Mouse (Mus musculus): ENCODE data around the gene Nap1l4. TPM values are rescaled to one million over a fixed set of nuclear protein-coding genes. Genes with fewer than 3 reads are reported as not detected.

The Nap1l4 gene
- total and polyA plus RNA-seq, 3 experiments: 98.4 to 197 (median 168) TPM

GRCm38 (mm10) chr7:143506271-143506670 lies 42.6 kb downstream of the Nap1l4 start:
- WGBS: 67% methylated on average over 7 of the region's 7 CpGs
- Histone ChIP-seq H3K79me2 (replicated peaks; ENCODE audit: control insufficient read depth, insufficient read depth, low read length) (no peaks in the 10 kb centered on the region), H3K4me3 (no peak overlapping the region), H3K36me3 (ENCODE audit: control insufficient read depth, insufficient read depth, low read length) (no peaks in the 10 kb centered on the region), H3K27ac (no peak overlapping the region), H3K27me3 (ENCODE audit: control insufficient read depth, insufficient read depth, low read length) (peaks cover 7% of the 10 kb centered on the region), H3K4me1 (ENCODE audit: control insufficient read depth, insufficient read depth, low read length) (peaks cover 2% of the 10 kb centered on the region), H3K9ac (ENCODE audit: low read depth, low read length) (no peak overlapping the region)
- intact Hi-C loops (cut with DNase I): loop anchor here (1.0 to 5.0 kb wide), 2 partner anchors 26 to 34 kb away; partner anchors contain the start of gene Slc22a18
- DNase-seq: no peak
- TF ChIP-seq CTCF (IDR thresholded peaks at IDR 0.05) (no peak), POLR2A (IDR thresholded peaks at IDR 0.05; ENCODE audit: insufficient read depth, low read depth, low read length) (no peak), EP300 (IDR thresholded peaks at IDR 0.05; ENCODE audit: insufficient read depth, low read depth, low read length) (no peak)

- 26% methylated on average over 11 of the region's 11 CpGs for WGBS
- peaks cover 7% of the 10 kb centered on the region for H3K27me3 ChIP-seq (ENCODE audit: control insufficient read depth, insufficient read depth, low read length)
- TF ChIP-seq POLR2A (IDR thresholded peaks at IDR 0.05; ENCODE audit: insufficient read depth, low read depth, low read length) (no peak), CTCF (IDR thresholded peaks at IDR 0.05) (peak; percentile 79)
- H3K79me2 ChIP-seq (replicated peaks; ENCODE audit: control insufficient read depth, insufficient read depth, low read length): no peaks in the 10 kb centered on the region
- intact Hi-C loops (cut with DNase I): loop anchor here (1.0 to 5.0 kb wide), 2 partner anchors 26 to 34 kb away; partner anchors contain the start of gene Slc22a18
- H3K4me1 ChIP-seq (ENCODE audit: control insufficient read depth, insufficient read depth, low read length): peaks cover 3% of the 10 kb centered on the region
- DNase-seq: peak; percentile 70 to 83
- no peak overlapping the region for H3K4me3 ChIP-seq
- no peak overlapping the region for H3K27ac ChIP-seq
- no peak overlapping the region for H3K9ac ChIP-seq (ENCODE audit: low read depth, low read length)
- no peaks in the 10 kb centered on the region for H3K36me3 ChIP-seq (ENCODE audit: control insufficient read depth, insufficient read depth, low read length)
Observed at GRCm38 (mm10) chr7:143505823-143506222, 43.1 kb downstream of the Nap1l4 start.

GRCm38 (mm10) chr7:143505411-143505810 lies 43.5 kb downstream of the Nap1l4 start:
- Histone ChIP-seq H3K9ac (ENCODE audit: low read depth, low read length) (no peak overlapping the region), H3K4me3 (no peak overlapping the region), H3K4me1 (ENCODE audit: control insufficient read depth, insufficient read depth, low read length) (peaks cover 4% of the 10 kb centered on the region), H3K27me3 (ENCODE audit: control insufficient read depth, insufficient read depth, low read length) (peaks cover 7% of the 10 kb centered on the region), H3K36me3 (ENCODE audit: control insufficient read depth, insufficient read depth, low read length) (no peaks in the 10 kb centered on the region), H3K79me2 (replicated peaks; ENCODE audit: control insufficient read depth, insufficient read depth, low read length) (no peaks in the 10 kb centered on the region), H3K27ac (no peak overlapping the region)
- 80% methylated on average over 2 of the region's 2 CpGs for WGBS
- DNase-seq: no peak
- TF ChIP-seq EP300 (IDR thresholded peaks at IDR 0.05; ENCODE audit: insufficient read depth, low read depth, low read length) (no peak), POLR2A (IDR thresholded peaks at IDR 0.05; ENCODE audit: insufficient read depth, low read depth, low read length) (no peak), CTCF (IDR thresholded peaks at IDR 0.05) (no peak)
- intact Hi-C loops (cut with DNase I): loop anchor here (5.0 kb wide), 1 partner anchor 33 kb away; the partner anchor contains the start of gene Slc22a18

GRCm38 (mm10) chr7:143503926-143504325 lies 45.0 kb downstream of the Nap1l4 start:
- no peak overlapping the region for H3K4me3 ChIP-seq
- H3K79me2 ChIP-seq (replicated peaks; ENCODE audit: control insufficient read depth, insufficient read depth, low read length): no peaks in the 10 kb centered on the region
- TF ChIP-seq EP300 (IDR thresholded peaks at IDR 0.05; ENCODE audit: insufficient read depth, low read depth, low read length) (no peak), POLR2A (IDR thresholded peaks at IDR 0.05; ENCODE audit: insufficient read depth, low read depth, low read length) (no peak), CTCF (IDR thresholded peaks at IDR 0.05) (no peak)
- no peak overlapping the region for H3K9ac ChIP-seq (ENCODE audit: low read depth, low read length)
- H3K27ac ChIP-seq: no peak overlapping the region
- H3K36me3 ChIP-seq (ENCODE audit: control insufficient read depth, insufficient read depth, low read length): no peaks in the 10 kb centered on the region
- H3K27me3 ChIP-seq (ENCODE audit: control insufficient read depth, insufficient read depth, low read length): peaks cover 7% of the 10 kb centered on the region
- intact Hi-C loops (cut with DNase I): no loop called here
- DNase-seq: no peak
- peaks cover 4% of the 10 kb centered on the region for H3K4me1 ChIP-seq (ENCODE audit: control insufficient read depth, insufficient read depth, low read length)
- 85% methylated on average over 6 of the region's 6 CpGs for WGBS

GRCm38 (mm10) chr7:143502418-143503200 lies 46.3 kb downstream of the Nap1l4 start, which contains the start of gene Phlda2:
Gene Phlda2 (minus strand): TSS chr7:143503150.
- Histone ChIP-seq H3K36me3 (ENCODE audit: control insufficient read depth, insufficient read depth, low read length) (no peaks in the 10 kb centered on the region), H3K9ac (ENCODE audit: low read depth, low read length) (peak within 1 kb of the TSS; percentile 50; the same call in 1 of the 2 replicates), H3K4me1 (ENCODE audit: control insufficient read depth, insufficient read depth, low read length) (peaks cover 4% of the 10 kb centered on the region), H3K79me2 (replicated peaks; ENCODE audit: control insufficient read depth, insufficient read depth, low read length) (no peaks in the 10 kb centered on the region), H3K27me3 (ENCODE audit: control insufficient read depth, insufficient read depth, low read length) (peaks cover 7% of the 10 kb centered on the region), H3K27ac (no peak within 1 kb of the TSS), H3K4me3 (peak within 1 kb of the TSS; percentile 41)
- TF ChIP-seq POLR2A (IDR thresholded peaks at IDR 0.05; ENCODE audit: insufficient read depth, low read depth, low read length) (no peak), CTCF (IDR thresholded peaks at IDR 0.05) (no peak)
- intact Hi-C loops (cut with DNase I): no loop called here
- WGBS: 1% methylated on average over 51 of the region's 51 CpGs
- DNase-seq: peak in 1 of 2 experiments; percentile 35

Measured in heart, adult 2 months (tissue).